Mouse (Mus musculus): Measurements from ENCODE around the gene Fos. TPM values are rescaled to one million over a fixed set of nuclear protein-coding genes. Genes with fewer than 3 reads are reported as not detected.

Gene Fos
- total RNA-seq, 1 experiment = 10.3 TPM

DNA sequence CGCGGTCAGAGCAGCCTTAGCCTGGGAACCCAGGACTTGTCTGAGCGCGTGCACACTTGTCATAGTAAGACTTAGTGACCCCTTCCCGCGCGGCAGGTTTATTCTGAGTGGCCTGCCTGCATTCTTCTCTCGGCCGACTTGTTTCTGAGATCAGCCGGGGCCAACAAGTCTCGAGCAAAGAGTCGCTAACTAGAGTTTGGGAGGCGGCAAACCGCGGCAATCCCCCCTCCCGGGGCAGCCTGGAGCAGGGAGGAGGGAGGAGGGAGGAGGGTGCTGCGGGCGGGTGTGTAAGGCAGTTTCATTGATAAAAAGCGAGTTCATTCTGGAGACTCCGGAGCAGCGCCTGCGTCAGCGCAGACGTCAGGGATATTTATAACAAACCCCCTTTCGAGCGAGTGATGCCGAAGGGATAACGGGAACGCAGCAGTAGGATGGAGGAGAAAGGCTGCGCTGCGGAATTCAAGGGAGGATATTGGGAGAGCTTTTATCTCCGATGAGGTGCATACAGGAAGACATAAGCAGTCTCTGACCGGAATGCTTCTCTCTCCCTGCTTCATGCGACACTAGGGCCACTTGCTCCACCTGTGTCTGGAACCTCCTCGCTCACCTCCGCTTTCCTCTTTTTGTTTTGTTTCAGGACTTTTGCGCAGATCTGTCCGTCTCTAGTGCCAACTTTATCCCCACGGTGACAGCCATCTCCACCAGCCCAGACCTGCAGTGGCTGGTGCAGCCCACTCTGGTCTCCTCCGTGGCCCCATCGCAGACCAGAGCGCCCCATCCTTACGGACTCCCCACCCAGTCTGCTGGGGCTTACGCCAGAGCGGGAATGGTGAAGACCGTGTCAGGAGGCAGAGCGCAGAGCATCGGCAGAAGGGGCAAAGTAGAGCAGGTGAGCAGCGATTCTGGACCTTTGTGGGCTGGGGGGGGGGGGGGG lies 875 bp downstream of the Fos start:
- Histone ChIP-seq H3K9ac (ENCODE audit: insufficient read depth, low read depth, low read length, poor library complexity, severe bottlenecking) (peak overlapping the region; percentile 85; the same call in 1 of the 2 replicates), H3K4me1 (ENCODE audit: control insufficient read depth in 2 of 2, insufficient read depth in 2 of 2, low read length in 2 of 2, poor library complexity in 1 of 2) (peaks cover 0 to 15% of the 10 kb centered on the region in 2 experiments; a peak in 2 of 4 replicates), H3K4me3 (ENCODE audit: insufficient read depth in 1 of 2, low read depth in 1 of 2, low read length in 2 of 2, poor library complexity in 1 of 2, severe bottlenecking in 1 of 2) (peak overlapping the region; percentile 72 to 75), H3K36me3 (ENCODE audit: control insufficient read depth, insufficient read depth, low read length, poor library complexity, severe bottlenecking) (peaks cover 6% of the 10 kb centered on the region; the same call in 1 of the 2 replicates), H3K9me3 (ENCODE audit: control insufficient read depth, insufficient read depth, low read depth, low read length) (no peaks in the 10 kb centered on the region), H3K27ac (ENCODE audit: insufficient read depth, low read depth, low read length, poor library complexity, severe bottlenecking) (no peak overlapping the region)
- in situ Hi-C loops (cut with MboI; ENCODE audit: low sequenced_read_pairs in 2 of 2, unreplicated experiment in 2 of 2) = no loop called here
- TF ChIP-seq MAFK (IDR thresholded peaks at IDR 0.05; ENCODE audit: insufficient read depth, low read depth, low read length) (no peak), ZC3H11A (IDR thresholded peaks at IDR 0.05; ENCODE audit: borderline replicate concordance, low read depth, low read length) (no peak), ZNF384 (IDR thresholded peaks at IDR 0.05; ENCODE audit: low read depth, low read length) (no peak), CHD2 (IDR thresholded peaks at IDR 0.05; ENCODE audit: low read depth, low read length) (no peak), HCFC1 (IDR thresholded peaks at IDR 0.05; ENCODE audit: borderline replicate concordance, insufficient read depth, low read length) (no peak)
- no peak for DNase-seq (ENCODE audit: low read depth, low spot score)

DNA sequence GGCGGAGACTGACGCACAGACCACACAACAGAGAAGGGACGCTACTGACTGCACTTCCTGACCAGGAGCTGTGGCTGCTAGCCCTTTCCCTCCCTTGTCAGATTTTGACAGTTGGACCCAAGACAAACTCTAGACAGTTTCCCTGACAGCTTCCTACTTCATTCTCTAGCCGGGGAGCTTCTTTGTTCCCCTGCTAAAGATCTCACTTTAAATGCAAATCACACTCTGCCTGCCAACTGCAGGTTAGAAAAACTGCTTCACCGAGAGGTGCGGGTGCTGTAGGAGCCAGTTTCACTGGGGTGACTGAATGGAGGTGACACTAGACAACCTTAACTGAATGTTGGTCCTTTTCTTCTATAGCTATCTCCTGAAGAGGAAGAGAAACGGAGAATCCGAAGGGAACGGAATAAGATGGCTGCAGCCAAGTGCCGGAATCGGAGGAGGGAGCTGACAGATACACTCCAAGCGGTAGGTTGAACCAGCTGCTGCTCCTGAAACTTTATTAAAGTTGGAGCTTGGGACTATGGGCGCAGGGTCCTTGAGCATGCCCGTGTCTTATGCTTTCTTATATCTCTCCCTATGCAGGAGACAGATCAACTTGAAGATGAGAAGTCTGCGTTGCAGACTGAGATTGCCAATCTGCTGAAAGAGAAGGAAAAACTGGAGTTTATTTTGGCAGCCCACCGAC lies 1.7 kb downstream of the Fos start:
- Histone ChIP-seq H3K27ac (ENCODE audit: insufficient read depth, low read depth, low read length, poor library complexity, severe bottlenecking) (no peak overlapping the region), H3K9me3 (ENCODE audit: control insufficient read depth, insufficient read depth, low read depth, low read length) (no peaks in the 10 kb centered on the region), H3K9ac (ENCODE audit: insufficient read depth, low read depth, low read length, poor library complexity, severe bottlenecking) (no peak overlapping the region), H3K4me1 (ENCODE audit: control insufficient read depth in 2 of 2, insufficient read depth in 2 of 2, low read length in 2 of 2, poor library complexity in 1 of 2) (peaks cover 0 to 15% of the 10 kb centered on the region in 2 experiments; a peak in 2 of 4 replicates), H3K4me3 (ENCODE audit: insufficient read depth in 1 of 2, low read depth in 1 of 2, low read length in 2 of 2, poor library complexity in 1 of 2, severe bottlenecking in 1 of 2) (peak overlapping the region; percentile 3 to 72; a peak in 2 of 4 replicates), H3K36me3 (ENCODE audit: control insufficient read depth, insufficient read depth, low read length, poor library complexity, severe bottlenecking) (peaks cover 6% of the 10 kb centered on the region; the same call in 1 of the 2 replicates)
- DNase-seq (ENCODE audit: low read depth, low spot score) = no peak
- TF ChIP-seq HCFC1 (IDR thresholded peaks at IDR 0.05; ENCODE audit: borderline replicate concordance, insufficient read depth, low read length) = no peak
- TF ChIP-seq ZC3H11A (IDR thresholded peaks at IDR 0.05; ENCODE audit: borderline replicate concordance, low read depth, low read length) = no peak
- no peak for TF ChIP-seq CHD2 (IDR thresholded peaks at IDR 0.05; ENCODE audit: low read depth, low read length)
- TF ChIP-seq MAFK (IDR thresholded peaks at IDR 0.05; ENCODE audit: insufficient read depth, low read depth, low read length) = no peak
- TF ChIP-seq ZNF384 (IDR thresholded peaks at IDR 0.05; ENCODE audit: low read depth, low read length) = no peak
- in situ Hi-C loops (cut with MboI; ENCODE audit: low sequenced_read_pairs in 2 of 2, unreplicated experiment in 2 of 2) = no loop called here

DNA sequence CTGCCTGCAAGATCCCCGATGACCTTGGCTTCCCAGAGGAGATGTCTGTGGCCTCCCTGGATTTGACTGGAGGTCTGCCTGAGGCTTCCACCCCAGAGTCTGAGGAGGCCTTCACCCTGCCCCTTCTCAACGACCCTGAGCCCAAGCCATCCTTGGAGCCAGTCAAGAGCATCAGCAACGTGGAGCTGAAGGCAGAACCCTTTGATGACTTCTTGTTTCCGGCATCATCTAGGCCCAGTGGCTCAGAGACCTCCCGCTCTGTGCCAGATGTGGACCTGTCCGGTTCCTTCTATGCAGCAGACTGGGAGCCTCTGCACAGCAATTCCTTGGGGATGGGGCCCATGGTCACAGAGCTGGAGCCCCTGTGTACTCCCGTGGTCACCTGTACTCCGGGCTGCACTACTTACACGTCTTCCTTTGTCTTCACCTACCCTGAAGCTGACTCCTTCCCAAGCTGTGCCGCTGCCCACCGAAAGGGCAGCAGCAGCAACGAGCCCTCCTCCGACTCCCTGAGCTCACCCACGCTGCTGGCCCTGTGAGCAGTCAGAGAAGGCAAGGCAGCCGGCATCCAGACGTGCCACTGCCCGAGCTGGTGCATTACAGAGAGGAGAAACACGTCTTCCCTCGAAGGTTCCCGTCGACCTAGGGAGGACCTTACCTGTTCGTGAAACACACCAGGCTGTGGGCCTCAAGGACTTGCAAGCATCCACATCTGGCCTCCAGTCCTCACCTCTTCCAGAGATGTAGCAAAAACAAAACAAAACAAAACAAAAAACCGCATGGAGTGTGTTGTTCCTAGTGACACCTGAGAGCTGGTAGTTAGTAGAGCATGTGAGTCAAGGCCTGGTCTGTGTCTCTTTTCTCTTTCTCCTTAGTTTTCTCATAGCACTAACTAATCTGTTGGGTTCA lies 2.5 kb downstream of the Fos start:
- H3K9ac ChIP-seq (ENCODE audit: insufficient read depth, low read depth, low read length, poor library complexity, severe bottlenecking) = no peak overlapping the region
- in situ Hi-C loops (cut with MboI; ENCODE audit: low sequenced_read_pairs in 2 of 2, unreplicated experiment in 2 of 2) = no loop called here
- peaks cover 6% of the 10 kb centered on the region; the same call in 1 of the 2 replicates for H3K36me3 ChIP-seq (ENCODE audit: control insufficient read depth, insufficient read depth, low read length, poor library complexity, severe bottlenecking)
- H3K4me1 ChIP-seq (ENCODE audit: control insufficient read depth in 2 of 2, insufficient read depth in 2 of 2, low read length in 2 of 2, poor library complexity in 1 of 2) = peaks cover 0 to 15% of the 10 kb centered on the region in 2 experiments; a peak in 2 of 4 replicates
- no peak overlapping the region for H3K4me3 ChIP-seq (ENCODE audit: insufficient read depth in 1 of 2, low read depth in 1 of 2, low read length in 2 of 2, poor library complexity in 1 of 2, severe bottlenecking in 1 of 2)
- TF ChIP-seq ZNF384 (IDR thresholded peaks at IDR 0.05; ENCODE audit: low read depth, low read length) = no peak
- TF ChIP-seq HCFC1 (IDR thresholded peaks at IDR 0.05; ENCODE audit: borderline replicate concordance, insufficient read depth, low read length) = no peak
- no peak for TF ChIP-seq MAFK (IDR thresholded peaks at IDR 0.05; ENCODE audit: insufficient read depth, low read depth, low read length)
- no peak for TF ChIP-seq CHD2 (IDR thresholded peaks at IDR 0.05; ENCODE audit: low read depth, low read length)
- TF ChIP-seq ZC3H11A (IDR thresholded peaks at IDR 0.05; ENCODE audit: borderline replicate concordance, low read depth, low read length) = no peak
- no peaks in the 10 kb centered on the region for H3K9me3 ChIP-seq (ENCODE audit: control insufficient read depth, insufficient read depth, low read depth, low read length)
- H3K27ac ChIP-seq (ENCODE audit: insufficient read depth, low read depth, low read length, poor library complexity, severe bottlenecking) = no peak overlapping the region
- no peak for DNase-seq (ENCODE audit: low read depth, low spot score)

DNA sequence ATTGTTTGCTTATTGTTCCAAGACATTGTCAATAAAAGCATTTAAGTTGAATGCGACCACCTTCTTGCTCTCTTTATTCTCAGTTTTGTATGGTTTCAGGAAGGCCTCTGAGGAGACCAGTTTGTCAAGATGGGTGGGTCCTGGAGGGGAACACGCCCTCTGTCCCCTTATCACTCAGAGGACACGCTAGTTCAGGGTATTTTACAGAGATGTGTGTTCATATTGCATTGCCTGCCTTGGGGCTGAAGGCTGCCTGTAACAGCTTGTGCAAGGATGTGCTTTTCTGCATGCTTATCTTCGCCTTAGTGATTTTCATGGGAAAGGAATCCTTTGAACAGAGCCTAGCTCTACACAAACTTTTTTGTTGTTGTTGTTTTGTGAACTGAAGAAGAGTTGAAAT lies 3.5 kb downstream of the Fos start:
- Histone ChIP-seq H3K4me3 (ENCODE audit: insufficient read depth in 1 of 2, low read depth in 1 of 2, low read length in 2 of 2, poor library complexity in 1 of 2, severe bottlenecking in 1 of 2) (no peak overlapping the region), H3K4me1 (ENCODE audit: control insufficient read depth in 2 of 2, insufficient read depth in 2 of 2, low read length in 2 of 2, poor library complexity in 1 of 2) (peaks cover 0 to 13% of the 10 kb centered on the region in 2 experiments; a peak in 2 of 4 replicates), H3K9ac (ENCODE audit: insufficient read depth, low read depth, low read length, poor library complexity, severe bottlenecking) (no peak overlapping the region), H3K9me3 (ENCODE audit: control insufficient read depth, insufficient read depth, low read depth, low read length) (no peaks in the 10 kb centered on the region), H3K27ac (ENCODE audit: insufficient read depth, low read depth, low read length, poor library complexity, severe bottlenecking) (no peak overlapping the region), H3K36me3 (ENCODE audit: control insufficient read depth, insufficient read depth, low read length, poor library complexity, severe bottlenecking) (peaks cover 6% of the 10 kb centered on the region; the same call in 1 of the 2 replicates)
- DNase-seq (ENCODE audit: low read depth, low spot score) = no peak
- in situ Hi-C loops (cut with MboI; ENCODE audit: low sequenced_read_pairs in 2 of 2, unreplicated experiment in 2 of 2) = no loop called here
- TF ChIP-seq HCFC1 (IDR thresholded peaks at IDR 0.05; ENCODE audit: borderline replicate concordance, insufficient read depth, low read length) = no peak
- TF ChIP-seq CHD2 (IDR thresholded peaks at IDR 0.05; ENCODE audit: low read depth, low read length) = 0 out of 2 replicates have a peak, but pooled peaks have one; percentile 11
- TF ChIP-seq ZNF384 (IDR thresholded peaks at IDR 0.05; ENCODE audit: low read depth, low read length) = no peak
- no peak for TF ChIP-seq MAFK (IDR thresholded peaks at IDR 0.05; ENCODE audit: insufficient read depth, low read depth, low read length)
- TF ChIP-seq ZC3H11A (IDR thresholded peaks at IDR 0.05; ENCODE audit: borderline replicate concordance, low read depth, low read length) = no peak

Data from ES-E14 (cell line).